Mouse (Mus musculus) MEL (cell line): ENCODE results near the gene Selplg. TPM values are rescaled to one million over a fixed set of nuclear protein-coding genes. Genes with fewer than 3 reads are reported as not detected.
A peak's percentile ranks its signal among the peaks of the same experiment; 100 is the strongest.

Source experiments
- DNase-seq: peaks from one replicate; pipeline ENCODE4 v3.0.0; 2011; ENCODE audit warnings: low read depth, low spot score
- H3K27ac ChIP-seq: 2 replicates; pipeline ENCODE4 v1.5.1; 2012; ENCODE audit warnings: low read depth, mild to moderate bottlenecking, control low read depth, low read length, moderate library complexity; ENCODE audit not compliant: control insufficient read depth
- H3K27me3 ChIP-seq, 2 experiments: fragments of 150-350 bp in 1 of 2; sonication (generic) in 1 of 2; 2 replicates each; pipeline ENCODE4 v1.6.1; 2012; ENCODE audit warnings: low read length in 2 of 2, mild to moderate bottlenecking in 2 of 2, improper control_type of control experiment in 1 of 2, moderate library complexity in 1 of 2; ENCODE audit not compliant: insufficient read depth in 2 of 2, control insufficient read depth in 1 of 2
- H3K36me3 ChIP-seq, 2 experiments: 2 replicates each; pipeline ENCODE4 v1.6.1; 2012 to 2014; ENCODE audit warnings: low read length in 2 of 2, improper control_type of control experiment in 1 of 2, inconsistent platforms in 1 of 2, mild to moderate bottlenecking in 1 of 2; ENCODE audit not compliant: insufficient read depth in 2 of 2, control insufficient read depth in 1 of 2
- H3K4me1 ChIP-seq, 2 experiments: fragments of 150-350 bp in 1 of 2; sonication (generic) in 1 of 2; 2 replicates each; pipeline ENCODE4 v1.6.1; 2012; ENCODE audit warnings: low read length in 2 of 2, improper control_type of control experiment in 1 of 2, mild to moderate bottlenecking in 1 of 2; ENCODE audit not compliant: insufficient read depth in 2 of 2, control insufficient read depth in 1 of 2
- H3K4me3 ChIP-seq, 2 experiments: fragments of 150-350 bp in 1 of 2; sonication (generic) in 1 of 2; 2 replicates each; pipeline ENCODE4 v1.5.1; 2012; ENCODE audit warnings: low read depth in 2 of 2, low read length in 2 of 2, mild to moderate bottlenecking in 2 of 2, moderate library complexity in 2 of 2, control low read depth in 1 of 2, improper control_type of control experiment in 1 of 2; ENCODE audit not compliant: control insufficient read depth in 1 of 2, insufficient read depth in 1 of 2
- H3K79me2 ChIP-seq: 2 replicates; pipeline ENCODE4 v1.6.1; 2012; ENCODE audit warnings: mild to moderate bottlenecking, low read length, moderate library complexity; ENCODE audit not compliant: control insufficient read depth, poor library complexity, insufficient read depth
- H3K9ac ChIP-seq: 2 replicates; pipeline ENCODE4 v1.6.1; 2012; ENCODE audit warnings: low read depth, mild to moderate bottlenecking, control low read depth, low read length, moderate library complexity; ENCODE audit not compliant: control insufficient read depth, poor library complexity, severe bottlenecking
- H3K9me3 ChIP-seq: fragments of 150-350 bp; sonication (generic); replicated peaks from 2 replicates; pipeline ENCODE4 v1.6.1; 2012; ENCODE audit warnings: mild to moderate bottlenecking, low read length, improper control_type of control experiment, moderate library complexity; ENCODE audit not compliant: insufficient read depth
- CTCF ChIP-seq, 3 experiments: IDR thresholded peaks in 2 of 3; conservative IDR thresholded peaks in 1 of 3; 2 replicates each; pipeline ENCODE4 v1.5.1; 2011 to 2012; ENCODE audit warnings: low read length in 3 of 3, low read depth in 2 of 3, mild to moderate bottlenecking in 2 of 3, improper control_type of control experiment in 1 of 3, inconsistent platforms in 1 of 3, mixed read lengths in 1 of 3, moderate library complexity in 1 of 3; ENCODE audit not compliant: control insufficient read depth in 1 of 3, insufficient read depth in 1 of 3, poor library complexity in 1 of 3, severe bottlenecking in 1 of 3
- ETS1 ChIP-seq: IDR thresholded peaks from 2 replicates; pipeline ENCODE4 v1.6.1; 2012; ENCODE audit warnings: low read depth, mild to moderate bottlenecking, inconsistent platforms, low read length, improper control_type of control experiment, moderate library complexity
- GATA1 ChIP-seq: IDR thresholded peaks from 2 replicates; pipeline ENCODE4 v1.6.1; 2011; ENCODE audit warnings: low read depth, low read length, improper control_type of control experiment
- JUND ChIP-seq: IDR thresholded peaks from 2 replicates; pipeline ENCODE4 v1.6.1; 2011; ENCODE audit warnings: low read depth, mild to moderate bottlenecking, improper control_type of control experiment, low read length
- KAT2A ChIP-seq: conservative IDR thresholded peaks from 2 replicates; pipeline ENCODE4 v1.6.1; 2012; ENCODE audit warnings: low read depth, low read length, improper control_type of control experiment, inconsistent platforms
- MAFK ChIP-seq: IDR thresholded peaks from 2 replicates; pipeline ENCODE4 v1.6.1; 2011; ENCODE audit warnings: low read depth, mild to moderate bottlenecking, low read length, improper control_type of control experiment, borderline replicate concordance
- MXI1 ChIP-seq: IDR thresholded peaks from 2 replicates; pipeline ENCODE4 v1.6.1; 2011; ENCODE audit warnings: mild to moderate bottlenecking, low read depth, low read length, improper control_type of control experiment
- MYC ChIP-seq: IDR thresholded peaks from 2 replicates; pipeline ENCODE4 v1.6.1; 2011; ENCODE audit warnings: low read depth, mild to moderate bottlenecking, low read length, improper control_type of control experiment, moderate library complexity
- NRF1 ChIP-seq: IDR thresholded peaks from 2 replicates; pipeline ENCODE4 v1.6.1; 2014; ENCODE audit warnings: low read depth, mild to moderate bottlenecking, inconsistent platforms, low read length, improper control_type of control experiment, moderate library complexity; ENCODE audit not compliant: poor library complexity, insufficient read depth, severe bottlenecking
- POLR2AphosphoS2 ChIP-seq: IDR thresholded peaks from 2 replicates; pipeline ENCODE4 v1.6.1; 2011; ENCODE audit warnings: low read length, improper control_type of control experiment
- TAL1 ChIP-seq: IDR thresholded peaks from 2 replicates; pipeline ENCODE4 v1.6.1; 2012; ENCODE audit warnings: mild to moderate bottlenecking, inconsistent platforms, low read length, moderate library complexity, mixed read lengths
- TBP ChIP-seq: IDR thresholded peaks from 2 replicates; pipeline ENCODE4 v1.8.0; 2011; ENCODE audit warnings: low read depth, low read length, improper control_type of control experiment
- TCF12 ChIP-seq: IDR thresholded peaks from 2 replicates; pipeline ENCODE4 v1.6.1; 2014; ENCODE audit warnings: low read depth, mild to moderate bottlenecking, inconsistent platforms, low read length, improper control_type of control experiment, moderate library complexity
- UBTF ChIP-seq: IDR thresholded peaks from 2 replicates; pipeline ENCODE4 v1.6.1; 2012; ENCODE audit warnings: low read depth, mild to moderate bottlenecking, inconsistent platforms, low read length, improper control_type of control experiment, moderate library complexity, borderline replicate concordance; ENCODE audit not compliant: insufficient read depth
- ZC3H11A ChIP-seq: IDR thresholded peaks from 2 replicates; pipeline ENCODE4 v1.6.1; 2012; ENCODE audit warnings: low read depth, mild to moderate bottlenecking, inconsistent platforms, low read length, improper control_type of control experiment
- ZMIZ1 ChIP-seq: IDR thresholded peaks from 2 replicates; pipeline ENCODE4 v1.6.1; 2012; ENCODE audit warnings: low read depth, mild to moderate bottlenecking, inconsistent platforms, low read length, improper control_type of control experiment, moderate library complexity
- polyA plus RNA-seq, 2 experiments: library from polyadenylated mRNA; stranded (reverse) in 1 of 2; unstranded in 1 of 2; fragments of >175 nt in 1 of 2; fragments of >200 nt in 1 of 2; gene quantifications; 2 replicates each; pipeline versions ENCODE4 v1.2.1 to v1.2.4; 2012; ENCODE audit warnings: low replicate concordance in 2 of 2, low read depth in 1 of 2; ENCODE audit not compliant: insufficient read length in 2 of 2, insufficient read depth in 1 of 2, missing spikeins in 1 of 2
- total RNA-seq: library from RNA; depleted of rRNA; stranded (reverse); fragments of 300-350 nt; gene quantifications from 2 replicates; pipeline ENCODE4 v1.2.3, GENCODE M21; 2012

The Selplg gene
- total and polyA plus RNA-seq, 3 experiments = 24.2 to 48.2 TPM; not detected in 1

- DNase-seq = no peak
- Histone ChIP-seq H3K27me3 (no peaks in the 10 kb centered on the region), H3K4me1 (0 out of 4 replicates have a peak, but pooled peaks cover 0 to 2% of the 10 kb centered on the region in 2 experiments), H3K4me3 (no peak overlapping the region), H3K36me3 (no peaks in the 10 kb centered on the region; a peak in 1 of 4 replicates), H3K9ac (no peak overlapping the region), H3K9me3 (no peaks in the 10 kb centered on the region), H3K79me2 (no peaks in the 10 kb centered on the region), H3K27ac (no peak overlapping the region)
- TF ChIP-seq GATA1 (no peak), MXI1 (no peak), TCF12 (no peak), MYC (no peak), UBTF (no peak), ETS1 (no peak), NRF1 (no peak), MAFK (no peak), JUND (no peak), ZC3H11A (no peak)
Observed at GRCm38 (mm10) chr5:113842244-113842643, 9.8 kb upstream of the Selplg start.

- TF ChIP-seq CTCF (IDR thresholded peaks at IDR 0.05 in 2 of 3, conservative IDR thresholded peaks at IDR 0.05 in 1 of 3; ENCODE audit: control insufficient read depth in 1 of 3, insufficient read depth in 1 of 3, low read depth in 2 of 3, low read length in 3 of 3, poor library complexity in 1 of 3, severe bottlenecking in 1 of 3) (no peak), TBP (no peak), TAL1 (no peak), MYC (no peak), KAT2A (no peak), ZC3H11A (no peak), MXI1 (no peak), ZMIZ1 (no peak), NRF1 (no peak), POLR2AphosphoS2 (no peak)
- Histone ChIP-seq H3K4me1 (no peaks in the 10 kb centered on the region), H3K79me2 (no peaks in the 10 kb centered on the region), H3K36me3 (no peaks in the 10 kb centered on the region), H3K9me3 (no peaks in the 10 kb centered on the region), H3K4me3 (no peak overlapping the region), H3K27ac (no peak overlapping the region), H3K9ac (no peak overlapping the region), H3K27me3 (no peaks in the 10 kb centered on the region)
- DNase-seq = peak; percentile 19
Observed at GRCm38 (mm10) chr5:113841243-113842225, 9.1 kb upstream of the Selplg start.
